Mouse (Mus musculus) liver, adult 2 months (tissue): ENCODE measurements around the gene AI481877.

Experiments used
- CTCF ChIP-seq: fragments of 200-500 bp; IDR thresholded peaks from 2 replicates; pipeline ENCODE4 v1.5.1; 2011; ENCODE audit warnings: low read depth, low read length, control low read depth
- POLR2A ChIP-seq: fragments of 200-500 bp; IDR thresholded peaks from 2 replicates; pipeline ENCODE4 v1.6.1; 2011; ENCODE audit warnings: low read length, control low read depth; ENCODE audit not compliant: insufficient read depth; ENCODE audit errors: extremely low read depth

GRCm38 (mm10) chr4:59125053-59125452 lies 13.7 kb downstream of the AI481877 start:
- TF ChIP-seq POLR2A: no peak
- TF ChIP-seq CTCF: no peak
